Mouse (Mus musculus) ES-Bruce4 (cell line): ENCODE data around the gene Tmem151b.

Experiments
- CTCF ChIP-seq: IDR thresholded peaks from one replicate; pipeline ENCODE4 v1.8.1; 2011; ENCODE audit warnings: low read depth, low read length
- EP300 ChIP-seq: IDR thresholded peaks from 2 replicates; pipeline ENCODE4 v1.6.1; 2011; ENCODE audit warnings: low read depth, low read length; ENCODE audit not compliant: insufficient read depth
- POLR2A ChIP-seq: IDR thresholded peaks from one replicate; pipeline ENCODE4 v1.8.1; 2011; ENCODE audit warnings: low read length; ENCODE audit not compliant: insufficient read depth

DNA sequence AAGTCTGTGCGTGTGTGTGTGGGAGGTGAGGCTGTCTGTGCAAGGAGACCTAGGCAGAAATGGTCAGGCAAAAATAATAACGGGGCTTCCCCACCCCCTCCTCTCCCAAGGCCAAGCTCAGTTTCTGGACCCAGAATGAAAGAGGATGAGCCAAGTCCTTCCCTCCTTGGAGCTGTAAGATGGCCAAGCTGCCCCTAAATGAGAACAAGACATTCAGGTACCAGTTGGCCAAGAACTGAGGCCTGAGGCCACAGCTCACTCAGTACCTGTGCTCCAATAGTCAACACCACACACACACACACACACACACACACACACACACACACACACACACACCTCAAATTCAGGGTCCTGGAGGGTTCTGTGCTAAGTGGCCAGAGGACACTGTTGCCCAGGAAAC lies 6.8 kb downstream of the Tmem151b start:
- no peak for TF ChIP-seq POLR2A
- TF ChIP-seq CTCF: no peak
- TF ChIP-seq EP300: no peak
